Mouse (Mus musculus) cerebellum, adult 18-20 months (tissue): Measurements from ENCODE around the gene Cdk5.
A peak's percentile ranks its signal among the peaks of the same experiment; 100 is the strongest.

Source experiments
- DNase-seq, 2 experiments: peaks; one replicate each; pipeline ENCODE4 v3.0.0; 2021

The Cdk5 gene

DNA sequence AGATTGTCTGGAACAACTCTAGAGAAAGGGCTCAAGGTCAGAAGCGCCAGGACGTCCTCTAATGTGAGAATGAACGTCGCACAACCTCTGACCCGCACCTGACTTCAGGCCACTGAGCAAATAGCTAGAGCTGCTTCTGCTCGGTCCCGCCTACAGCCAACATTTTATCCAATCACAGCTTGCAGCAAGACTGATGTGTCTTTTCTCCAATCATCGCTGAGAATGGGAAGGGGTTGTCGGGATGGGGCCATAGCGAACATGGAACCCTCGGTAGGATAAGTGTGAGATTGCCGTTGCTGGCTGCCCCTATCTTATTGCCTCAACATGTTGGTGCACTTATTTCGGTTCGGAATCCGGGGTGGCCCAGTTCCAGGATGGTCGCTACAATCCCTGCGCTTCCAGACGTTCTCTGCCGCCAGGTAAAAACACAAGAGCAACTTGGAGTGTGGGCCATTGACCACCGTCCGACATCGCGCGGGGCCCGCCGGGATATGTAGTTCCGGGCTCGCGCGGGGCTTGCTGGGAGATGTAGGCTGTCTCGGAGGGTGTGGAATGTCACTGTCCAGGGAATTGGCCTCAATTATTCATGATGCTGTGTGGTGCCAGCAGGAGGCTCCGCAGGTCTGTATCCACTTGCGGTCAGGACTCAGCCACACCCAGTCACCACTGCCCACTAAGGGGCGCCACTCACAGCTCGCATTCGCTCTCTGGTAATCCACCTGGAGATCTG is 29.0 kb downstream of the Cdk5 start:
- peak; percentile 97 to 98 for DNase-seq

DNA sequence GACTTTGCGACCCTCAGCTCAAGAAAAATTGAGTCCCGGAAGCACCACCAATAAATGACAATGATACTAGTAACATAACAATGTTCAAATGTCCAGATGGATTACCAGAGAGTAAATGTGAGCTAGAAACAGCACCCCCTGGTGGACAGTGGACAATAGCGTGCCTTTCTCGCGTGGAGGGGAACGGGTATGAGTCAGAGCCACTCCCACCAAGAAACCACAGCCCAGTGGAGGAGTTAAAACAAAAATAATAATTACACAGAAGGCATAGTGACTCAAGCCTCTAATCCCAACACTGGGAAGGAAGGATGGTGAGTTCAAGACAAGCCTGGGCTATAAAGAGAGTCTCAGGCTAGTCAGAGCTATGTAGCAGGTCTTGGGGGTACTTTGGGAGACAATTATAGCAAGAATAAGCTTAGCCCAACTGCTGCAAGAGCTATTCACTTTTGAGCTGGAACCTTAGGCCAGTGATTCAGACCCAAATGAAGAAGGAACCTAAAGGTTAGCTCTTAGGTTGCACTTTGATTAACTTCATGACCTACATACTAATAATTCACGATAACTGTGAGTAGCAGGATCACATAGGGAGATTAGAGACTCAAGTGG is 29.8 kb downstream of the Cdk5 start, which contains the start of gene Abcb8:
TSS of gene Abcb8 (plus strand) at position 272 of the 606 bp plus-strand sequence.
- DNase-seq: peak; percentile 78 to 84

DNA sequence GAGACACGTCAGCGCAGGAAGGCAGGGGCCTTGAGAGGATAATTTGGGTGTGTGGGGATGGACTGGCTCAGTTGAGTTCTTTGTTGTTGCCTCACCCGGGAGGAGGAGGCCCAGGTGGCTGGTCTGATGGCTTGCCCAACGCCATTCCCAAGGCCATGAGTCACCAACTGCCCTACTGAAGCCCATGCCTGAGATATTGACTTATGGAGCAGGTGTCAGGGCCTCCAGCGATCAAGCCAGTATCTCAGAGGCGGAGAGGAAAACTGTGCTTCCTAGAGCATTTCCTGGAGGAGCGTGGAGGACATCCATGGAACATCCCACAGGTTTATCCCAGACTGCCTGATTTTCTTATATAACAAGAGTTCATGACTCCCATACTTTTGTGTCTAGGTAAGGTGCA is 30.6 kb downstream of the Cdk5 start:
- DNase-seq: no peak

DNA sequence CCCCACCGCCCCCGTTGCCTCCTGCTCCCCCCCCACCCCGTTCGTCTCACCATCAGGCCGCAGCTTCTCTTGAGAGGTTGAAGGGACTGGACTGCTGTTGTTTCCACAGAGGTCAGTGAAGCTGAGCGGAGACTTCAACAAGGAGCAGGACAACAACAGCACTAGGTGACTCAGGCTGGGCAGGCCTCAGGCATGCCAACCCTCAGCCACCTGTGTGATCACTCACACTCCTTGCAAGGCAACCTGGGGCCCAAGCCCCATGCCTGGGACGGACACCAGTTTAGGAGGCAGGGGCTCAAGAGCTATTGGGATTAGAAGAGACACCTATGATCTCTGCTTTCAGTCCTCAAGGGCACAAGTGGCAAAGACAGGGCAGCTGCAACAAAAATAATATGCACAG is 31.5 kb downstream of the Cdk5 start, which contains the start of gene Atg9b:
TSS of gene Atg9b (minus strand) at position 280 of the 400 bp plus-strand sequence.
- no peak for DNase-seq

DNA sequence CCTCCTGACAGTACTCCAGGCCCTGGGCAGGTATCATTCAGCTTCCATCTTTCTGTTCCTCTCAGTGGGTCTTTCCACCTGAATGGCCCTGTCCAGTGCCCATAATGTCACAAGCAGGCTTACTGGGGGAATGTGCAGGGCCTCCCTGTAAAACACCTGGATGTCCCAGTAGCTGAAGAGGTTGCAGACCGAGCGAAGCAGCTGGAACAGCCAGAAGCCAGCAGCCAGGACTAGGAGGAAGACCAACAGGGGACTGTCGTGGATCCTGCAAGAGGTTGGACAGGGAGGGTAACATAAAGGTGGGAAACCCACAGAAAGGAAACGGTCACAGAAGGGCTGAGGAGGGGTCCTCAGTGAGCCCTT is 33.7 kb downstream of the Cdk5 start:
- no peak for DNase-seq

DNA sequence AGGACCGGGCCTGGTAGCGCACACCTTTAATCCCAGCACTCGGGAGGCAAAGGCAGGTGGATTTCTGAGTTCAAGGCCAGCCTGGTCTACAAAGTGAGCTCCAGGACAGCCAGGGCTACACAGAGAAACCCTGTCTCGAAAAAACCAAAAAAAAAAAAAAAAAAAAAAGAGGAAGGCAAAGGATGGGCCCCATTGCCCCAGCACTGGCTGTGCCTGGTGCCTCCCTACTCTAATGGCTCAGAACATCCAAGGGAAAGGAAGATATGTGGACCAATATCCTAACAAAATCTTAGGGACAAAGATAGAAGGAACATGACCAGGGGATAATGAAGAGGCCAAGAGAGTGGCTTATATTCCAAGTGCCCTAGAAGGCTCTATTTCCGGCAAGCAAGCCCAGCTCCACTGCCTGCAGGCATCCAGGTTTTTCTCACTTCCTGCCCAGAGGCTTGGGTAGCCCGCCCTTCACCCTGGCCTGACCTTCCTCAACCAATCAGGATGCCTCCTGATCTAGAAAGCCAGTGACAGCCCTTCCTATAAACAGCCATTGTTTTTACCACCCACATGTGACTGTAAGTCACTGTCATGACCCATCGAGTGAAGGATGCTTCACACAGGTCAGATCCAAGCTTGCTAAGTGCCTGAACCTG is 34.2 kb downstream of the Cdk5 start:
- DNase-seq: no peak

DNA sequence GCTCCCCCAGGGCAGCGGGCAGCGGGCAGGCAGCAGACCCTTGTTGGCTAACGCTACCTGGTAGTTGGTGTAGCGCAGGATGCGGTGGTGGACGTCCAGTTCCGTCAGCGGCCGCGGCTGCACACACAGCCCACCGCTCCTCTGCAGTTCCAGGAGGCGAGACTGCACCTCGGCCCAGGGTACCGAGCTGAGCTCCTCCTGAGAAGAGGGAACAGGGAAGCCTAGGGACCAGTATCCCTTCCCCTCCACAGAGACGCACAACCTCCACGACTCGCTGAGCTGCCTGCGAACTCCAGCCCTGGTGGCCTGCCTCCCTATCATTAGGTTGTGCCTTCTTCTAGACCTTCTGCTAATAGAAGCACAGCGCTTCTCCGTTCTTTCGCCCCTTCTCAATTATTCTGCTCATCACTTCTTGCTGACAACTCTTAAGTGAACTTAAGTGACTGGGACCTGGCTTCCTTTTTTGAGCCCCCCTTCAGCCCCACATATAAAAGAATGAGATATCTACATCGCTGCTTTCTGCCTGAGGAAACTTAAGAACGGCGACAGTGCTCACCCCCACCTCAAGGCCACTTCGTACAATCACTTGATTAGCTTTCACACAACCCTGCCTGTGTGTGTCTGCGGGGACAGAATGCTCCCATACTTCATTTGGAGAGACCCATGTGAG is 34.9 kb downstream of the Cdk5 start:
- DNase-seq: no peak

DNA sequence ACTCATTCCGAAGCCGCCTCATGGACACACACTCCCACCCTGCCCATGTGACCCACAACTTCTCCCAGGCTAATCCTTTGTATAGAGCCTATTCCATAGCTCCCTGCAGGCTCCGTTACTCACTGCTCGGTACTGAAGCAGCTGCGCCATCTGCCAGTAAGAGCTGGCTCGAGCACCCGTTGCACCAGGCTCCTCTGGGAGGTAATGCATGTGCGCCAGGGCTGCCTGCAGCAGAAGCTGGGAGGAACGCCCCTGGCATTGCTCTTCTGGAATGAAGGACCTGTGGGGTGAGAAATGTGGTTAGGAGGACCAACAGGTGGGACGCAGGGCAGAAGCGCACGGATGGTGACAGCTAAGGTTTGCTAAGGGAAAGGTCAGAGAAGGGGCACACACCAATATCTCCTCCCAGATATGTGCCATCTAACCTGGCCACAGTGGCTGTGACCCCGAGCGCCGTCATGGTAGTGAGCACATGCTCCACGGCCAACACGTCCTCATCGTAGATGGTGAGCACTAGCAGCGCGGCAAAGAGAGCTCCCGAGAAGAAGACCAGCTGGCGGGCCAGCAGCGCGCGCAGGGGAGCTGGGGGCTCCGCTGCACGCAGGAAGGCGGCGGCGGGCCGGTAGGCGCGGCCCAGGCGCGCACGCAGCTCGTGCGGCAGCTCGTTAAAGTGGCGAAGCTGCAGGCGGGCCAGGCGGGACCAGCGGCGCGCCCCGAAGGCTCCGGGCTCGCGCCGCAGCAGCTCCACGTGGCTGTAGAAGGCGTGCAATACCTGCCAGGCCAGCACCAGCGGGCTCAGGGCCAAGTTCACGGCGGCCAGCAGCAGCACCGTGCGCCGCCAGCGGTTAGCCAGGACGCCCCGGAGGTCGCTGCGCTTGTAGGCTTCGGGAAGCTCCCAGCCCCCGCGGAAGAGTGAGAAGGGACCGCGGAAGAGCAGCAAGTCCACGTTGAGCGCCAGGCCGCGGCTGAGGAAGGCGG is 35.8 kb downstream of the Cdk5 start:
- DNase-seq: peak; percentile 51 to 65

DNA sequence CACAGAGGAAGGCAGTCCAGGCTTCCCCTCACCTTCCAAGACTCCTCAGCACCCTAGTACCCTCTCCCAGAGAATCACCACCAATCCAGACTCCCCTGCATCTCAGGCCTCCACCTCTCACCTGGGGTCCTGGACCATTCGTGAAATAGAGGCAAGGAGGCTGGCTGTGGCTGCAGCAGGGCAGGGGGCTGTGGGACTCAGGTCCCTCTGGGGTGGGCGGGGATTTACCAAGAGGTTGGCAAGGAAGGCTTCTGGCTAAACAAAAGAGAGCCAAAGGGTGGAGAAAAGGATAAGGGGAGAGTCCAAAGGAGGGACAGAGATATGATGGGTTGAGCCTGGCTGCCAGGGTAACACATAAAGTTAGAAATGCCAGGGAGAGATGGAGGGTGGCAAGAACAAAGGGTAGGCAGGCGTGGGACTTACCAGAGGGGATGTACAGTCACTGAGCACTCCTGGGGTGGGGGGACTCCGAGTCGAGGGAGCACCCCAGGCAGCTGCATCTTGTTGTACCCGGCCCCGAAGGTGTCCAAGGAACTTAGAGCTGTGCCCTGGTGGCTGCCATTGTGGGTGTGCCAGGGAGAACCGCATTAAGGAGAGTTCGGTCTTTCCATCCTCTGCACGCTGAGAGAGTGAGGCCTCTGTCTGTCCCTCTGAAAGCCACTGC is 37.3 kb downstream of the Cdk5 start:
- DNase-seq: no peak

DNA sequence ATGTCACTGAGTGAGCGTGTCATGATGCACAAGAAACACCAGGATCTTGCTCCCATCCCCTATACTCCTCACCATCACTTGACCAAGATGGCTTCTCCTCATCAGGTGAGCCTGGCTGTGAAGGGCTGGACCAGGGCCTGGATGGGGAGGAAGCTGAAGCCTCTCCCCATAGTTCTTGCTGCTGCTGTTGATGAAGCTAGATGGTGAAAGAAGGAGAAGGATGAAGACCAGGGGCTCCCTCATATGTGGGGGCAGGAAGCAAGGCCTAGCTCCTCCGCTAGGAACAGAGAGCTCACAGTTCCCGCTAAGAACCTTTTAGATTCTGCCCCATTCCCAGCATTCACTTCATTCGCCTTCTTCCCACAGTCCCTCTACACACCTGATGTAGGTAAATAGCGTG is 38.0 kb downstream of the Cdk5 start:
- DNase-seq: no peak

DNA sequence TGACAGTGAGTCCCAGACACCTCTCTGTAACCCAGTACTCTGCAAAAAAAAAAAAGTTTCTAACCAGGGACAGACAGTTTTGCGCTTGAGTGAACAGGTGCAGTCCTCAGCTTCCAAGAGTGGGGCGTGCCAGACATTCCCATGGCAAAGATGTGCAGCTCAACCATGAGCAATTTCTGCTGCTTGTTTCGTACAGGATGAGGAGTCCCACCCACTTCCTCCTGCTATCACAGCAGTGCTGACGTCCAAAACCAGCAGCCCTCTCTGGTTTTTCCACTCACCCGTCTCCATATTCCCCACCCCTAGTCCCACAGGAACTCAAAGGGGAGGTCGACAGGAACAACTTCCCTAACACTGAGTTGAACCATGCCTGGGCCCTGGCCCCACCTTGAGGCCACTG is 38.9 kb downstream of the Cdk5 start:
- DNase-seq: no peak

DNA sequence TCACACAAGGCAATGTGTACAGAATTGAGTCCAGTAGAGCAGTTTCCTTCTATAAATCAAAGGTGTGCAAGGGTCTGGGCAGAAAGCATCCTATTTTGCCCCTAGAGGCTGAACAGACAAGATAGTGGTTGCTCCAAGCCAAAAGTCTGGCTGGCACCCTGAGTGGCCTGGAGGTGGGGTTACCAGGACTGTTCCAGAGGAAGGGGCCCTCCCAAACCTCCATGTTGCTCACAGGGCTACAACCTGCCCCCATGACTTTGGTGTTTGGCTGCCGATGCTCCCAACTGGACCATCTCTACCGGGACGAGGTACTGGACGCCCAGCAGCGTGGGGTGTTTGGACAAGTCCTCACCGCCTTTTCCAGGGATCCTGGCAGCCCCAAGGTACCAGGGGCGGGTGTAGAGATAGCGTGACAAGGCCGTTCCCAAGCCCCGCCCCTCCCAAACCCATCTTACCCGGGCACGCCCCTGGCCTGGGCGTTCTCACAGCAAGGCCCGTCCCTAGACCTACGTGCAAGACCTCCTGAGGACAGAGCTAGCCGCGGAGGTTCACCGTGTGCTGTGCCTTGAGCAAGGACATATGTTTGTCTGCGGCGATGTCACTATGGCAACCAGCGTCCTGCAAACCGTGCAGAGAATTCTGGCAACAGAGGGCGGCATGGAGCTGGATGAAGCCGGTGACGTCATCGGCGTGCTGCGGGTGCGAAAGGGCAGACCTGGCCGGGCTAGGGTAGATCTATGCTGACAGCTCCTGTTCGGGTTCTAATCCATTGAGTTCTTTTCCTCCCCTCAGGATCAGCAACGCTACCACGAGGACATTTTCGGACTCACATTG is 40.1 kb downstream of the Cdk5 start:
- peak; percentile 98 for DNase-seq

DNA sequence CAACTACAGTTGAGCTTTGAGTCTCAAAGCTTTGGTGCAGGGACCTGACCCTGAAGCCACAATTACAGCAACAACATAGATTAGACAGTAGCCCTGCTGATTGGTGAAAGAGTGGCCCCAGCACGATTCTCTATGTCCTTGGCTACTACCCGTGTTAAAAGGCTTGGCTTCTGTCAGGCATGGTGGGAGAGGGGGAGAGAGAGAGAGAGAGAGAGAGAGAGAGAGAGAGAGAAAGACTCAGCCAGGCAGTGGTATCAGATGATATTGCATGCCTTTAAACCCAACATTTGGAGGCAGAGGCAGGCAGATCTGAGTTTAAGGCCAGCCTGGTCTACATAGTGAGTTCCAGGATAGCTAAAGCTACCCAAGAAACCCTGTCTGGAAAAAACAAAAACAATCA is 41.3 kb downstream of the Cdk5 start:
- no peak for DNase-seq

DNA sequence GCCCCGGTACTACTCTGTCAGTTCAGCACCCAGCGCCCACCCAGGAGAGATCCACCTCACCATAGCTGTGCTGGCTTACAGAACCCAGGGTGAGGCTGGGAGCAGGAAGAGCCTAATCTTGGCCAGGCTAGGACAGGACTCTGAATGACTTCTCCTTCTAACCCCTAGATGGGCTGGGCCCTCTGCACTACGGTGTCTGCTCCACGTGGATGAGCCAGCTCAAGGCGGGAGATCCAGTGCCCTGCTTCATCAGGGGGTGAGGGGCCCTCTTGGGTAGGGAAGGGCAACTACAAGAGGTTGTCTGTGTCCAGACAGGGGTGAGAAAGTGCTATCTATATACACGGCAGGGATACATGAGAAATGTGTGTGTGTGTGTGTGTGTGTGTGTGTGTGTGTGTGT is 41.8 kb downstream of the Cdk5 start:
- DNase-seq: no peak

DNA sequence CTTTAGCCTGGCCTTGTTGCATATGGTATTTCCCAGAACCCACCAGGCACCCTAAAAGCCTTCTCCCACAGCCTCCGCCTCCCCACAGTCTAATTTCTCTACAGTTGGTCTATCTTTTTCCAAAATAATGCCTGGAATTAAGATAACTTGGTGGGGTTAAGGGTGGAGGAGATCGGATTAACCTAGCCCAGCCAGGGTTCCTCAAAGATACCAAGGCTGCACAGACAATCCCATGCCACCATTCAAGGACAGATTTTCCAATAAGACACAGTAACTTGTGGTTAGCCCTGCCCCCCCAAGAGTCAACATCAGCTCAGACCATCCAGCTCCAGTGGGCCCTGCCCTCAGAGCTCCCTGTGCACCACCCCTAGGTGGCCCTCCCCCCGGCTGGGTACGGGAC is 42.8 kb downstream of the Cdk5 start:
- no peak for DNase-seq

DNA sequence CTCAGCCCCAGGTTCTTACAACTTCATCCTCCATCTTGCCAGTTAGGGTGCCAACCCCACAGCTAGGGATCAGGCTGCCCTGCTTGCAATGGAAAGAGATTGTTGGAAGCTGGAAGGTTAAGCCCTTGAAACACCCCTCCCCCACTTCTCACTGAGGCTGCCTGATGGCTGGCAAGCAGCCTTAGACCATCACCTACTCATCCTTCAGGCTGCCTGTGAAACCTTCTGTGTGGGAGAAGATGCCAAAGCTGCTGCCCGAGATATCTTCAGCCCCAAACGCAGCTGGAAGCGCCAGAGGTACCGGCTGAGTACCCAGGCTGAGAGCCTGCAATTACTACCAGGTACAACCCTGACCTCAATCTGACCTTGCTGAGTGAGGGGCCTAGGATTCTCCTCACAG is 43.8 kb downstream of the Cdk5 start:
- DNase-seq: no peak

DNA sequence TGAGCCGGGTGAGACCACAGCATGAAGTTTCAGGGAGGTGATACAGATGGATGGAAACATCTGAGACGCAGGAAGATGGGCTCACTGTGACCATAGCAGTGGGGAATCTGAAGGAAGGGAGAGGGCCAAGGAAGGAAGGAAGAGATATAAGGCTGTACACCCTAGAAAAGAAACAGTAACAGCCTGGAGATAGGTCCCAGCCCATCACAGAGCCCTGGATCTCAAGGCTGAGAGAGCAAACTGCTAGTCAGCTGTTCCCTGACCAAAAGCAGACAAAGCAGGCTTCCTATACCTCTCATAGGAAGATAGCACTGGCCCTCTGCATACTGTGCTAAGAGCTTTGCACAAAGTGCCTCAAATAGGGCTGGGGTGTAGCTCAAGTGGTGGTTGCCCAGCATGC is 44.6 kb downstream of the Cdk5 start:
- DNase-seq: no peak

DNA sequence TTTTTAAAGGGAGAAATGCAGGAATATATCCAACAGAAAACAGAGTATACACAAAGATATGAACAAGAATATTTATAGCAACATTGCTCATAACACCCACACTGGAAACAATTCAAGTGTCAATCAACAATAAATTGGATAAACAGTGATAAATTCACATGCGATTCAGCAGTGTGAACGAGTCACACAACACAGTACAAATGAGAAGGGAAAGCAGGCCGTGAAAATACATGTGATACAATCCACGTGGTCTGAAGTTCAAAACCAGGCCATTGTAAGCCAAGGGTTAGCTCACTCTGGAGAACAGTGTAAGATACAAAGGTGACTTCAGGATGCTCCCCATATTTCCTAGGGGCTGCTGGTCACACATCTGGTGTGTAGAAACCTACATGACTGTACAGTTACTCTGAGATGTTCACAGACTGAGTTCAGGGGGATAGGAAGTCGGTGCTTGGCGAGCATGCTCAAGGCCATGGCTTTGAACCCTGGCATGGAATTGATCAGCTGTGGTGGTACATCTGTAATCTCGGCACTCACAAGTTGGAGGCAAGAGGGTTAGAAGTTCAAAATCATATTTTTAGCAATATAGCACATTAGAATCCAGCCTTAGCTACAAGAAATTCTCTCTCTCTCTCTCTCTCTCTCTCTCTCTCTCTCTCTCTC is 48.5 kb downstream of the Cdk5 start:
- no peak for DNase-seq

DNA sequence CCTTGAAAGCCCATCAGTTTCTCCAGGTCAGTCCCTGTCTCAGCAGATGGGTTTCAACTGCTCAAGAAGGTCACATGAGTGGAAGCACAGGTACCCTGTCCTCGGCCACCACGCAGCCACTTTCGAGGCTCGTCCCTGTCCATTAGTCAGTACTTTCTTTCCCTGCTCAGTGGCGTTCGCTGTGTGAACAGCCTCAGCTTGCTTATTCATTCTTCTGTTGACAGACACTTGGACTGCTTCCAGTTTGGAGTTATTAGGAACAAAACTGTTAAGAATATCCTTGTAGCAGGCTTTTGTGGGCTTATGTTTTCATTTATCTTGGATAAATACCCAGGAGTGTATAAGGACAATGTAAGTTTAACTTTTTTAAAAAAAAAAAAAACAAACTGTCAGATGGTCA is 49.1 kb downstream of the Cdk5 start:
- DNase-seq: no peak

DNA sequence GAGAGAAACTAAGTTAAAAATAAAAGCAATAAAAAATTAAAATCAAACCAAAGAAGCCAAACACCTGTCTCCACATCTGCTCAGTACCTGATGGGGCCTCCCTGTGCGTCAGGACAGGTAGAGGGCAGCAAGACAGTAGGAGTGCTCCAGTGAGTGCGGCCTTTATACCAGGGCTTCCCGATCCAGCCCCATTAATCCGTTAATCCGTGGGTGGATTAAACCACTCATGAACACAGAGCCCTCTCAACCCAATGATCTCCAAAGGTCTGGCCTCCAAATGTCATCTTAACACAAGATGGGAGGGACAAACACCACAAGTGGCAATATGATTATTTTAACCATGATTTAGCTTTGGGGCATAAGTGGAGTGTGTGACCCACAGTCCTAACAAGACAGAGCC is 49.5 kb downstream of the Cdk5 start:
- no peak for DNase-seq
